Mouse (Mus musculus): ENCODE results near the gene Gm9999. TPM values are rescaled to one million over a fixed set of nuclear protein-coding genes. Genes with fewer than 3 reads are reported as not detected.
A peak's percentile ranks its signal among the peaks of the same experiment; 100 is the strongest.

Gene Gm9999
- total RNA-seq (2014; fragmentation: Nextera tagmentation) (not detected in 2 replicates), total RNA-seq (2017) (0.76 TPM in 1 of 2 replicates, not detected in the other), polyA plus RNA-seq (2012) (not detected in 2 replicates)

GRCm38 (mm10) chr7:46983280-46983679 lies at the start of gene Gm9999:
Gene Gm9999, plus strand, starts transcription at chr7:46983580.
- DNase-seq (ENCODE audit: low spot score) (no peak), ATAC-seq (ENCODE audit: extremely low read depth, insufficient number of reproducible peaks, low FRiP score, poor library complexity, severe bottlenecking) (no peak)
- no peaks in the 10 kb centered on the region for H3K36me3 ChIP-seq (replicated peaks)
- peaks cover 21% of the 10 kb centered on the region for H3K27me3 ChIP-seq (ENCODE audit: insufficient read depth, low read length)
- H3K4me1 ChIP-seq (ENCODE audit: insufficient read depth, low read depth, low read length) = no peaks in the 10 kb centered on the region; the same call in 1 of the 2 replicates
- TF ChIP-seq TAL1 (conservative IDR thresholded peaks at IDR 0.05; ENCODE audit: low read depth, low read length) = no peak
- TF ChIP-seq GATA1 (IDR thresholded peaks at IDR 0.05; ENCODE audit: borderline replicate concordance, low read length) = no peak
- no peak for TF ChIP-seq GATA2 (IDR thresholded peaks at IDR 0.05; ENCODE audit: borderline replicate concordance, low read depth, low read length)
- TF ChIP-seq POLR2AphosphoS5 (IDR thresholded peaks at IDR 0.05; ENCODE audit: insufficient replicate concordance, low read depth, low read length) = no peak
- TF ChIP-seq CTCF (IDR thresholded peaks at IDR 0.05; ENCODE audit: low read depth, low read length) = no peak
- no peaks in the 10 kb centered on the region for H3K9me3 ChIP-seq (replicated peaks)
- no peak within 1 kb of the TSS for H3K4me3 ChIP-seq (ENCODE audit: low read depth, low read length)

- no peaks in the 10 kb centered on the region for H3K4me1 ChIP-seq (ENCODE audit: insufficient read depth, low read depth, low read length)
- no peaks in the 10 kb centered on the region for H3K27me3 ChIP-seq (ENCODE audit: insufficient read depth, low read length)
- TF ChIP-seq TAL1 (conservative IDR thresholded peaks at IDR 0.05; ENCODE audit: low read depth, low read length) (no peak), GATA2 (IDR thresholded peaks at IDR 0.05; ENCODE audit: borderline replicate concordance, low read depth, low read length) (no peak), CTCF (IDR thresholded peaks at IDR 0.05; ENCODE audit: low read depth, low read length) (no peak), GATA1 (IDR thresholded peaks at IDR 0.05; ENCODE audit: borderline replicate concordance, low read length) (no peak), POLR2AphosphoS5 (IDR thresholded peaks at IDR 0.05; ENCODE audit: insufficient replicate concordance, low read depth, low read length) (no peak)
- no peak overlapping the region for H3K4me3 ChIP-seq (ENCODE audit: low read depth, low read length)
- ATAC-seq (ENCODE audit: extremely low read depth, insufficient number of reproducible peaks, low FRiP score, poor library complexity, severe bottlenecking) (no peak), DNase-seq (ENCODE audit: low spot score) (no peak)
- H3K9me3 ChIP-seq (replicated peaks) = no peaks in the 10 kb centered on the region
- H3K36me3 ChIP-seq (replicated peaks) = peaks cover 69% of the 10 kb centered on the region
Observed at GRCm38 (mm10) chr7:46934788-46935187, 48.6 kb upstream of the Gm9999 start.

GRCm38 (mm10) chr7:46935847-46936246 lies 47.5 kb upstream of the Gm9999 start:
- no peaks in the 10 kb centered on the region for H3K9me3 ChIP-seq (replicated peaks)
- no peaks in the 10 kb centered on the region for H3K4me1 ChIP-seq (ENCODE audit: insufficient read depth, low read depth, low read length)
- no peak for DNase-seq (ENCODE audit: low spot score)
- peak; percentile 22; the same call in 1 of the 2 replicates for ATAC-seq (ENCODE audit: extremely low read depth, insufficient number of reproducible peaks, low FRiP score, poor library complexity, severe bottlenecking)
- peaks cover 72% of the 10 kb centered on the region for H3K36me3 ChIP-seq (replicated peaks)
- TF ChIP-seq CTCF (IDR thresholded peaks at IDR 0.05; ENCODE audit: low read depth, low read length) (no peak), TAL1 (conservative IDR thresholded peaks at IDR 0.05; ENCODE audit: low read depth, low read length) (no peak), GATA2 (IDR thresholded peaks at IDR 0.05; ENCODE audit: borderline replicate concordance, low read depth, low read length) (no peak), POLR2AphosphoS5 (IDR thresholded peaks at IDR 0.05; ENCODE audit: insufficient replicate concordance, low read depth, low read length) (no peak), GATA1 (IDR thresholded peaks at IDR 0.05; ENCODE audit: borderline replicate concordance, low read length) (no peak)
- H3K4me3 ChIP-seq (ENCODE audit: low read depth, low read length) = no peak overlapping the region
- H3K27me3 ChIP-seq (ENCODE audit: insufficient read depth, low read length) = no peaks in the 10 kb centered on the region

GRCm38 (mm10) chr7:46957831-46958691 lies 25.3 kb upstream of the Gm9999 start, which contains the start of gene Uevld:
Gene Uevld, minus strand, starts transcription at chr7:46958527.
- Histone ChIP-seq H3K4me3 (ENCODE audit: low read depth, low read length) (peak within 1 kb of the TSS; percentile 88), H3K9me3 (replicated peaks) (no peaks in the 10 kb centered on the region), H3K36me3 (replicated peaks) (peaks cover 31% of the 10 kb centered on the region), H3K27me3 (ENCODE audit: insufficient read depth, low read length) (peaks cover 22% of the 10 kb centered on the region), H3K4me1 (ENCODE audit: insufficient read depth, low read depth, low read length) (peaks cover 30% of the 10 kb centered on the region)
- peak; percentile 84 for ATAC-seq (ENCODE audit: extremely low read depth, insufficient number of reproducible peaks, low FRiP score, poor library complexity, severe bottlenecking)
- no peak for TF ChIP-seq GATA2 (IDR thresholded peaks at IDR 0.05; ENCODE audit: borderline replicate concordance, low read depth, low read length)
- no peak for TF ChIP-seq TAL1 (conservative IDR thresholded peaks at IDR 0.05; ENCODE audit: low read depth, low read length)
- no peak for TF ChIP-seq GATA1 (IDR thresholded peaks at IDR 0.05; ENCODE audit: borderline replicate concordance, low read length)
- no peak for TF ChIP-seq CTCF (IDR thresholded peaks at IDR 0.05; ENCODE audit: low read depth, low read length)
- TF ChIP-seq POLR2AphosphoS5 (IDR thresholded peaks at IDR 0.05; ENCODE audit: insufficient replicate concordance, low read depth, low read length) = no peak
- DNase-seq (ENCODE audit: low spot score) = peak; percentile 80

GRCm38 (mm10) chr7:46958853-46959252 lies 24.5 kb upstream of the Gm9999 start:
- no peak for DNase-seq (ENCODE audit: low spot score)
- peaks cover 33% of the 10 kb centered on the region for H3K4me1 ChIP-seq (ENCODE audit: insufficient read depth, low read depth, low read length)
- H3K27me3 ChIP-seq (ENCODE audit: insufficient read depth, low read length) = peaks cover 22% of the 10 kb centered on the region
- no peak for ATAC-seq (ENCODE audit: extremely low read depth, insufficient number of reproducible peaks, low FRiP score, poor library complexity, severe bottlenecking)
- TF ChIP-seq TAL1 (conservative IDR thresholded peaks at IDR 0.05; ENCODE audit: low read depth, low read length) (no peak), GATA2 (IDR thresholded peaks at IDR 0.05; ENCODE audit: borderline replicate concordance, low read depth, low read length) (no peak)
- peaks cover 23% of the 10 kb centered on the region for H3K36me3 ChIP-seq (replicated peaks)
- no peaks in the 10 kb centered on the region for H3K9me3 ChIP-seq (replicated peaks)
- H3K4me3 ChIP-seq (ENCODE audit: low read depth, low read length) = peak overlapping the region; percentile 88; the same call in 1 of the 2 replicates

GRCm38 (mm10) chr7:46960991-46961390 lies 22.4 kb upstream of the Gm9999 start:
- H3K4me3 ChIP-seq (ENCODE audit: low read depth, low read length) = no peak overlapping the region
- H3K27me3 ChIP-seq (ENCODE audit: insufficient read depth, low read length) = peaks cover 25% of the 10 kb centered on the region
- H3K36me3 ChIP-seq (replicated peaks) = peaks cover 4% of the 10 kb centered on the region
- peaks cover 33% of the 10 kb centered on the region for H3K4me1 ChIP-seq (ENCODE audit: insufficient read depth, low read depth, low read length)
- ATAC-seq (ENCODE audit: extremely low read depth, insufficient number of reproducible peaks, low FRiP score, poor library complexity, severe bottlenecking) (no peak), DNase-seq (ENCODE audit: low spot score) (no peak)
- no peaks in the 10 kb centered on the region for H3K9me3 ChIP-seq (replicated peaks)
- TF ChIP-seq POLR2AphosphoS5 (IDR thresholded peaks at IDR 0.05; ENCODE audit: insufficient replicate concordance, low read depth, low read length) (no peak), TAL1 (conservative IDR thresholded peaks at IDR 0.05; ENCODE audit: low read depth, low read length) (no peak), GATA2 (IDR thresholded peaks at IDR 0.05; ENCODE audit: borderline replicate concordance, low read depth, low read length) (no peak), CTCF (IDR thresholded peaks at IDR 0.05; ENCODE audit: low read depth, low read length) (no peak), GATA1 (IDR thresholded peaks at IDR 0.05; ENCODE audit: borderline replicate concordance, low read length) (no peak)

All from G1E (cell line).